22 mouse cellular contexts compared by ENCODE assay signal in genomic region chr19:23309979-23310378, GRCm38 (mm10). TPM values are rescaled to one million over a fixed set of nuclear protein-coding genes. Genes with fewer than 3 reads are reported as not detected.
DNase-seq lines count a peak whose midpoint lies in the region; ATAC-seq and TF ChIP-seq lines count a peak whose summit lies in the region.
"Had no signal": no experiment of that assay in that cellular context is flagged by ENCODE, and none has a peak within 500 bp of the region (broad histone marks: within the 10 kb centered on the region; RNA-seq: fewer than 3 reads in every experiment).

No protein-coding gene starts in this region.

- H3K9ac ChIP-seq in intestine, postnatal 0 days (ENCODE audit: low read depth, low read length) = no peak overlapping the region
- H3K9ac ChIP-seq in intestine, embryonic 15.5 days = no peak overlapping the region
- no peak overlapping the region for H3K9ac ChIP-seq in liver, postnatal 0 days (replicated peaks)
- H3K9ac ChIP-seq in liver, embryonic 11.5 days (ENCODE audit: low read depth, low read length) = no peak overlapping the region
- no peak overlapping the region for H3K9ac ChIP-seq in stomach, postnatal 0 days (ENCODE audit: low read length)
- H3K9ac ChIP-seq: embryonic facial prominence, embryonic 13.5 days; hindbrain, embryonic 15.5 days; limb, embryonic 12.5 days; midbrain, embryonic 12.5 days; neural tube, embryonic 15.5 days had no signal

- no peak for DNase-seq in liver, postnatal 0 days
- DNase-seq in liver, embryonic 11.5 days (ENCODE audit: low spot score) = no peak
- DNase-seq in Patski (ENCODE audit: low read depth, low spot score) = no peak
- no peak for DNase-seq in stomach, postnatal 0 days (ENCODE audit: low spot score)
- DNase-seq in layer of hippocampus, postnatal 25 days (ENCODE audit: extremely low spot score in 1 of 2, low spot score in 1 of 2) = no peak
- no peak for DNase-seq in heart, postnatal 10 days
- DNase-seq: adrenal gland, postnatal 25 days; cerebellum, adult 8-10 months; gastrocnemius, postnatal 25 days; heart, postnatal 36 days; kidney, adult 8-10 months; lung, adult 2 months; thymus, adult 18-20 months had no signal

- in situ Hi-C loops in Patski (cut with MboI; ENCODE audit: low pct_unique_long_range_greater_than_20kb) = no loop called here

- H3K36me3 ChIP-seq in intestine, postnatal 0 days (ENCODE audit: control insufficient read depth, insufficient read depth) = no peaks in the 10 kb centered on the region
- H3K36me3 ChIP-seq in intestine, embryonic 15.5 days = no peaks in the 10 kb centered on the region
- no peaks in the 10 kb centered on the region for H3K36me3 ChIP-seq in liver, postnatal 0 days (replicated peaks; ENCODE audit: insufficient read depth, low read length)
- no peaks in the 10 kb centered on the region for H3K36me3 ChIP-seq in liver, embryonic 11.5 days (ENCODE audit: control insufficient read depth, insufficient read depth, low read length)
- no peaks in the 10 kb centered on the region for H3K36me3 ChIP-seq in stomach, postnatal 0 days (ENCODE audit: control insufficient read depth, insufficient read depth, low read length)
- H3K36me3 ChIP-seq: embryonic facial prominence, embryonic 13.5 days; hindbrain, embryonic 15.5 days; limb, embryonic 12.5 days; midbrain, embryonic 12.5 days; neural tube, embryonic 15.5 days had no signal

- H3K4me2 ChIP-seq in intestine, postnatal 0 days (replicated peaks; ENCODE audit: low read depth) = no peak overlapping the region
- no peak overlapping the region for H3K4me2 ChIP-seq in intestine, embryonic 15.5 days (replicated peaks)
- H3K4me2 ChIP-seq in liver, postnatal 0 days (ENCODE audit: low read depth, low read length) = no peak overlapping the region
- no peak overlapping the region for H3K4me2 ChIP-seq in liver, embryonic 11.5 days
- H3K4me2 ChIP-seq in stomach, postnatal 0 days (replicated peaks; ENCODE audit: low read depth) = no peak overlapping the region
- H3K4me2 ChIP-seq: embryonic facial prominence, embryonic 13.5 days; heart, embryonic 11.5 days; hindbrain, embryonic 15.5 days; limb, embryonic 12.5 days; midbrain, embryonic 12.5 days; neural tube, embryonic 15.5 days had no signal

- POLR2A ChIA-PET in Patski (lab: Charles Lee) = no interaction called here

- TF ChIP-seq CTCF in intestine, postnatal 0 days (IDR thresholded peaks at IDR 0.05; ENCODE audit: low read depth) = peak; percentile 46
- peak; percentile 47 for TF ChIP-seq CTCF in liver, postnatal 0 days (IDR thresholded peaks at IDR 0.05; ENCODE audit: low read depth)
- peak; percentile 37 for TF ChIP-seq CTCF in Patski (IDR thresholded peaks at IDR 0.05)
- TF ChIP-seq CTCF in stomach, postnatal 0 days (IDR thresholded peaks at IDR 0.05; ENCODE audit: low read depth) = peak; percentile 54

- 84% methylated on average over 2 of the region's 2 CpGs for WGBS in intestine, postnatal 0 days
- 91% methylated on average over 2 of the region's 2 CpGs for WGBS in intestine, embryonic 15.5 days
- 85% methylated on average over 2 of the region's 2 CpGs for WGBS in liver, postnatal 0 days (ENCODE audit: insufficient replicate concordance)
- 82% methylated on average over 2 of the region's 2 CpGs for WGBS in liver, embryonic 11.5 days
- WGBS in stomach, postnatal 0 days = 82% methylated on average over 2 of the region's 2 CpGs

- H3K27ac ChIP-seq in intestine, postnatal 0 days (ENCODE audit: low read depth, low read length) = no peak overlapping the region
- H3K27ac ChIP-seq in intestine, embryonic 15.5 days = no peak overlapping the region
- H3K27ac ChIP-seq in liver, postnatal 0 days (ENCODE audit: low read depth) = no peak overlapping the region
- H3K27ac ChIP-seq in liver, embryonic 11.5 days (ENCODE audit: low read depth, low read length) = no peak overlapping the region
- no peak overlapping the region for H3K27ac ChIP-seq in stomach, postnatal 0 days (replicated peaks)
- H3K27ac ChIP-seq: embryonic facial prominence, embryonic 13.5 days; hindbrain, embryonic 15.5 days; limb, embryonic 12.5 days; macrophage; midbrain, embryonic 12.5 days; neural tube, embryonic 15.5 days had no signal

- intact Hi-C loops in heart, postnatal 10 days (cut with DNase I) = no loop called here

- no peak overlapping the region for H3K4me3 ChIP-seq in intestine, postnatal 0 days (ENCODE audit: low read depth, low read length)
- no peak overlapping the region for H3K4me3 ChIP-seq in intestine, embryonic 15.5 days (replicated peaks)
- no peak overlapping the region for H3K4me3 ChIP-seq in liver, postnatal 0 days (ENCODE audit: low read depth, low read length)
- H3K4me3 ChIP-seq in liver, embryonic 11.5 days (ENCODE audit: low read depth, low read length) = no peak overlapping the region
- H3K4me3 ChIP-seq in stomach, postnatal 0 days (ENCODE audit: low read depth, low read length) = no peak overlapping the region
- H3K4me3 ChIP-seq: embryonic facial prominence, embryonic 13.5 days; hindbrain, embryonic 15.5 days; limb, embryonic 12.5 days; midbrain, embryonic 12.5 days; neural tube, embryonic 15.5 days had no signal

- no peak for TF ChIP-seq EP300 in liver, postnatal 0 days (IDR thresholded peaks at IDR 0.05; ENCODE audit: low read depth)
- no peak for TF ChIP-seq EP300 in stomach, postnatal 0 days (optimal IDR thresholded peaks at IDR 0.05)

- H3K9me3 ChIP-seq in intestine, postnatal 0 days (ENCODE audit: control insufficient read depth) = no peaks in the 10 kb centered on the region
- H3K9me3 ChIP-seq in intestine, embryonic 15.5 days = no peaks in the 10 kb centered on the region
- no peaks in the 10 kb centered on the region for H3K9me3 ChIP-seq in liver, postnatal 0 days (ENCODE audit: low read length)
- H3K9me3 ChIP-seq in liver, embryonic 11.5 days (ENCODE audit: control insufficient read depth, low read length) = no peaks in the 10 kb centered on the region
- H3K9me3 ChIP-seq in stomach, postnatal 0 days (ENCODE audit: control insufficient read depth, low read length) = no peaks in the 10 kb centered on the region
- H3K9me3 ChIP-seq: embryonic facial prominence, embryonic 13.5 days; hindbrain, embryonic 15.5 days; limb, embryonic 12.5 days; midbrain, embryonic 12.5 days; neural tube, embryonic 15.5 days had no signal

- no peaks in the 10 kb centered on the region for H3K27me3 ChIP-seq in intestine, postnatal 0 days (replicated peaks; ENCODE audit: control insufficient read depth, insufficient read depth, low read length)
- H3K27me3 ChIP-seq in intestine, embryonic 15.5 days (replicated peaks) = no peaks in the 10 kb centered on the region
- no peaks in the 10 kb centered on the region for H3K27me3 ChIP-seq in liver, postnatal 0 days (ENCODE audit: insufficient read depth, low read length)
- H3K27me3 ChIP-seq in liver, embryonic 11.5 days (replicated peaks; ENCODE audit: control insufficient read depth, insufficient read depth, low read length) = no peaks in the 10 kb centered on the region
- peaks cover 37% of the 10 kb centered on the region for H3K27me3 ChIP-seq in Patski
- H3K27me3 ChIP-seq in stomach, postnatal 0 days (ENCODE audit: control insufficient read depth, insufficient read depth, low read length) = no peaks in the 10 kb centered on the region
- H3K27me3 ChIP-seq: embryonic facial prominence, embryonic 13.5 days; hindbrain, embryonic 15.5 days; limb, embryonic 12.5 days; midbrain, embryonic 12.5 days; neural tube, embryonic 15.5 days had no signal

- CTCF ChIA-PET in Patski (lab: Charles Lee) = no interaction called here

- H3K4me1 ChIP-seq in intestine, postnatal 0 days (replicated peaks; ENCODE audit: control insufficient read depth, insufficient read depth, low read length) = no peaks in the 10 kb centered on the region
- no peaks in the 10 kb centered on the region for H3K4me1 ChIP-seq in intestine, embryonic 15.5 days (replicated peaks)
- no peaks in the 10 kb centered on the region for H3K4me1 ChIP-seq in liver, postnatal 0 days (ENCODE audit: insufficient read depth)
- no peaks in the 10 kb centered on the region for H3K4me1 ChIP-seq in liver, embryonic 11.5 days (replicated peaks; ENCODE audit: control insufficient read depth, insufficient read depth, low read length)
- no peaks in the 10 kb centered on the region for H3K4me1 ChIP-seq in stomach, postnatal 0 days (replicated peaks; ENCODE audit: control insufficient read depth, insufficient read depth)
- H3K4me1 ChIP-seq: embryonic facial prominence, embryonic 13.5 days; hindbrain, embryonic 15.5 days; limb, embryonic 12.5 days; midbrain, embryonic 12.5 days; neural tube, embryonic 15.5 days had no signal

- no peak for ATAC-seq in intestine, postnatal 0 days
- no peak for ATAC-seq in intestine, embryonic 15.5 days
- ATAC-seq in liver, postnatal 0 days = no peak
- ATAC-seq in liver, embryonic 11.5 days (replicated peaks; ENCODE audit: low FRiP score) = no peak
- no peak for ATAC-seq in Patski
- no peak for ATAC-seq in stomach, postnatal 0 days (ENCODE audit: low FRiP score, low TSS enrichment)

RNA-seq across cellular contexts. Expression of gene Smc5, which starts 36.3 kb away (rescaled TPM):
- polyA plus RNA-seq in intestine, postnatal 0 days (2015; fragmentation: Nextera tagmentation; extraction: Ambion mirVana) = 6.5 and 7.9 TPM in 2 replicates
- 24.5 and 27.3 TPM in 2 replicates for polyA plus RNA-seq in intestine, embryonic 15.5 days (2015; fragmentation: Nextera tagmentation; extraction: Ambion mirVana)
- 5.4 and 6.8 TPM in 2 replicates for polyA plus RNA-seq in liver, postnatal 0 days (2015; fragmentation: Nextera tagmentation; extraction: Ambion mirVana)
- 32.4 and 33.9 TPM in 2 replicates for polyA plus RNA-seq in liver, embryonic 11.5 days (2014; fragmentation: Nextera tagmentation; extraction: Ambion mirVana)
- 39.9 TPM for polyA plus RNA-seq in Patski (2021)
- polyA plus RNA-seq in stomach, postnatal 0 days (2015; fragmentation: Nextera tagmentation; extraction: Ambion mirVana) = 7.7 and 8.3 TPM in 2 replicates
- 10 to 100 TPM; 24.5 to 33.9 TPM for total RNA-seq in layer of hippocampus, postnatal 25 days (2021)
- 10 to 100 TPM; 26.8 to 29.1 TPM for total RNA-seq in heart, postnatal 10 days (2021)
